Mouse (Mus musculus) E14TG2a.4 (cell line): Measurements from ENCODE around the gene Tnfrsf1a.

Experiments
- H3K27me3 ChIP-seq: 2 replicates; pipeline ENCODE4 v1.6.1; 2014; ENCODE audit warnings: low read length, control low read depth; ENCODE audit not compliant: insufficient read depth
- H3K36me3 ChIP-seq: 2 replicates; pipeline ENCODE4 v1.6.1; 2014; ENCODE audit warnings: low read length, control low read depth; ENCODE audit not compliant: insufficient read depth
- H3K4me1 ChIP-seq: replicated peaks from 2 replicates; pipeline ENCODE4 v1.6.1; 2014; ENCODE audit warnings: low read depth, low read length, control low read depth
- H3K4me3 ChIP-seq: replicated peaks from 2 replicates; pipeline ENCODE4 v1.5.1; 2014; ENCODE audit warnings: mild to moderate bottlenecking, low read length
- H3K9me3 ChIP-seq: 2 replicates; pipeline ENCODE4 v1.6.1; 2014; ENCODE audit warnings: low read length, control low read depth
- CTCF ChIP-seq: conservative IDR thresholded peaks from 2 replicates; pipeline ENCODE4 v1.5.1; 2014; ENCODE audit warnings: low read length
- NANOG ChIP-seq: IDR thresholded peaks from 2 replicates; pipeline ENCODE4 v1.6.1; 2014; ENCODE audit warnings: borderline replicate concordance, low read length, mixed read lengths
- POU5F1 ChIP-seq: IDR thresholded peaks from 2 replicates; pipeline ENCODE4 v1.6.1; 2014; ENCODE audit warnings: low read length, borderline replicate concordance

Tnfrsf1a gene

GRCm38 (mm10) chr6:125363451-125364242, 14.5 kb downstream of the Tnfrsf1a start:
- Histone ChIP-seq H3K36me3 (no peaks in the 10 kb centered on the region), H3K27me3 (peaks cover 59% of the 10 kb centered on the region), H3K9me3 (peaks cover 1% of the 10 kb centered on the region; the same call in 1 of the 2 replicates), H3K4me1 (peaks cover 92% of the 10 kb centered on the region), H3K4me3 (peak overlapping the region; percentile 61)
- TF ChIP-seq CTCF: no peak
- TF ChIP-seq NANOG: peak; percentile 44; the same call in 1 of the 2 replicates
- TF ChIP-seq POU5F1: no peak

GRCm38 (mm10) chr6:125364448-125364847, 15.3 kb downstream of the Tnfrsf1a start:
- peak overlapping the region; percentile 61 for H3K4me3 ChIP-seq
- peaks cover 92% of the 10 kb centered on the region for H3K4me1 ChIP-seq
- H3K36me3 ChIP-seq: no peaks in the 10 kb centered on the region
- H3K9me3 ChIP-seq: no peaks in the 10 kb centered on the region; the same call in 1 of the 2 replicates
- peaks cover 51% of the 10 kb centered on the region for H3K27me3 ChIP-seq
- TF ChIP-seq NANOG (no peak), CTCF (no peak), POU5F1 (no peak)

GRCm38 (mm10) chr6:125365522-125365921, 16.4 kb downstream of the Tnfrsf1a start:
- H3K4me1 ChIP-seq: peaks cover 93% of the 10 kb centered on the region
- TF ChIP-seq CTCF (no peak), POU5F1 (no peak)
- H3K36me3 ChIP-seq: no peaks in the 10 kb centered on the region
- peaks cover 51% of the 10 kb centered on the region for H3K27me3 ChIP-seq
- H3K9me3 ChIP-seq: no peaks in the 10 kb centered on the region; the same call in 1 of the 2 replicates
- H3K4me3 ChIP-seq: no peak overlapping the region

- TF ChIP-seq CTCF (no peak), NANOG (no peak), POU5F1 (no peak)
- Histone ChIP-seq H3K4me3 (no peak overlapping the region), H3K27me3 (peaks cover 46% of the 10 kb centered on the region), H3K36me3 (no peaks in the 10 kb centered on the region), H3K4me1 (peaks cover 92% of the 10 kb centered on the region), H3K9me3 (no peaks in the 10 kb centered on the region; the same call in 1 of the 2 replicates)
These were observed 17.0 kb downstream of the Tnfrsf1a start for GRCm38 (mm10) chr6:125366133-125366532.

- peaks cover 43% of the 10 kb centered on the region for H3K27me3 ChIP-seq
- H3K4me1 ChIP-seq: peaks cover 92% of the 10 kb centered on the region
- no peak for TF ChIP-seq CTCF
- TF ChIP-seq POU5F1: no peak
- no peak for TF ChIP-seq NANOG
- H3K9me3 ChIP-seq: no peaks in the 10 kb centered on the region; the same call in 1 of the 2 replicates
- H3K4me3 ChIP-seq: no peak overlapping the region
- H3K36me3 ChIP-seq: no peaks in the 10 kb centered on the region
These were observed 18.7 kb downstream of the Tnfrsf1a start for GRCm38 (mm10) chr6:125367758-125368371.

GRCm38 (mm10) chr6:125377042-125377441, 27.9 kb downstream of the Tnfrsf1a start:
- Histone ChIP-seq H3K4me3 (peak overlapping the region; percentile 68; the same call in 1 of the 2 replicates), H3K9me3 (no peaks in the 10 kb centered on the region), H3K27me3 (peaks cover 79% of the 10 kb centered on the region), H3K4me1 (peaks cover 75% of the 10 kb centered on the region), H3K36me3 (no peaks in the 10 kb centered on the region)
- TF ChIP-seq POU5F1 (no peak), NANOG (no peak), CTCF (no peak)

- Histone ChIP-seq H3K27me3 (peaks cover 79% of the 10 kb centered on the region), H3K36me3 (no peaks in the 10 kb centered on the region), H3K9me3 (no peaks in the 10 kb centered on the region), H3K4me1 (peaks cover 67% of the 10 kb centered on the region), H3K4me3 (peak overlapping the region; percentile 68)
- TF ChIP-seq NANOG (no peak), CTCF (no peak), POU5F1 (no peak)
These were observed 28.7 kb downstream of the Tnfrsf1a start for GRCm38 (mm10) chr6:125377582-125378451.

GRCm38 (mm10) chr6:125378621-125379020, 29.5 kb downstream of the Tnfrsf1a start:
- no peak for TF ChIP-seq POU5F1
- no peak for TF ChIP-seq NANOG
- TF ChIP-seq CTCF: no peak
- peaks cover 76% of the 10 kb centered on the region for H3K27me3 ChIP-seq

More at GRCm38 (mm10) chr6:125378621-125379020, 29.5 kb downstream of the Tnfrsf1a start:
- Histone ChIP-seq H3K4me1 (peaks cover 59% of the 10 kb centered on the region), H3K4me3 (peak overlapping the region; percentile 23), H3K9me3 (no peaks in the 10 kb centered on the region), H3K36me3 (no peaks in the 10 kb centered on the region)
